Mouse (Mus musculus) heart, embryonic 11.5 days (tissue): ENCODE results near the gene Tbc1d19. TPM values are rescaled to one million over a fixed set of nuclear protein-coding genes. Genes with fewer than 3 reads are reported as not detected.

Experiments used
- ATAC-seq: fragments of 200-750 bp; cut with Nextera tagmentation; replicated peaks from 2 replicates; pipeline ENCODE4 v1.8.0; 2017; ENCODE audit warnings: moderate library complexity; ENCODE audit not compliant: insufficient number of reproducible peaks, low FRiP score, low TSS enrichment
- H3K27ac ChIP-seq: fragments of 300-500 bp; sonication (generic); 2 replicates; pipeline ENCODE4 v1.5.1; 2014; ENCODE audit warnings: mild to moderate bottlenecking, low read depth, low read length
- H3K27me3 ChIP-seq: fragments of 300-500 bp; sonication (generic); 2 replicates; pipeline ENCODE4 v1.6.1; 2014; ENCODE audit warnings: mild to moderate bottlenecking, low read length, mixed read lengths; ENCODE audit not compliant: control insufficient read depth, insufficient read depth
- H3K36me3 ChIP-seq: fragments of 300-500 bp; sonication (generic); 2 replicates; pipeline ENCODE4 v1.6.1; 2014; ENCODE audit warnings: mild to moderate bottlenecking, low read length, moderate library complexity, mixed read lengths; ENCODE audit not compliant: control insufficient read depth, insufficient read depth
- H3K4me1 ChIP-seq: fragments of 300-500 bp; sonication (generic); 2 replicates; pipeline ENCODE4 v1.6.1; 2014; ENCODE audit warnings: low read length; ENCODE audit not compliant: control insufficient read depth, insufficient read depth
- H3K4me2 ChIP-seq: fragments of 300-500 bp; sonication (generic); 2 replicates; pipeline ENCODE4 v1.6.1; 2014; ENCODE audit warnings: mild to moderate bottlenecking, moderate library complexity
- H3K4me3 ChIP-seq: fragments of 300-500 bp; sonication (generic); 2 replicates; pipeline ENCODE4 v1.5.1; 2014; ENCODE audit warnings: low read depth, low read length
- H3K9ac ChIP-seq: fragments of 300-500 bp; sonication (generic); 2 replicates; pipeline ENCODE4 v1.6.1; 2014; ENCODE audit warnings: mild to moderate bottlenecking, low read depth, low read length, moderate library complexity
- H3K9me3 ChIP-seq: fragments of 300-500 bp; sonication (generic); replicated peaks from 2 replicates; pipeline ENCODE4 v1.6.1; 2016; ENCODE audit warnings: low read length; ENCODE audit not compliant: control insufficient read depth
- WGBS: fragments of 180-500 bp; shearing (Covaris S2); extraction: QIAGEN DNeasy Blood & Tissue Kit; methylation state at CpG from one replicate; pipeline ENCODE4 v1.1.7; 2014; ENCODE audit not compliant: insufficient replicate concordance; 5-methylcytosine and 5-hydroxymethylcytosine counted together
- polyA plus RNA-seq: library from polyadenylated mRNA; unstranded; fragments of >200 nt; fragmentation: Nextera tagmentation; extraction: Ambion mirVana; gene quantifications from 2 replicates; pipeline ENCODE4 v1.2.1, GENCODE M21; 2014

Gene Tbc1d19
- polyA plus RNA-seq, 1 experiment from 2014 or later: 31.0 TPM

DNA sequence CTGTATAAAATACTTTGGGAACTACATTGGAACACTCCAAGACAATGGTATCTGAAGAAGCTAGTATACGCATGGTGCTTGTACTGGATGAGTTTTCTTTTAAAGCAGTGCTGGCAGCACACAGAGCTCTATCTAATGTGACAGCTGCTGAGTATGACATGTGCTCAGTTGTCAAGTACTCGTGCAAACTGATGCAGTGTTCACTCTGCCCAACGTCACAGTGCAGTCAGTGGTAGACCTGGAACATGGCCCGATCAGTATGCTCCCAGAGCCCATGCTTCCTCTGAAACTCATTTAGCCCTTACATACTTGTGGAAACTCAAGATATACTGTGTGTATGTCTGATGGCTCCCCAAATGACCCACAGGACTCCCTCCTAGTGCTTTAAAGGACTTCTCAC lies 25.1 kb downstream of the Tbc1d19 start:
- Histone ChIP-seq H3K4me1 (no peaks in the 10 kb centered on the region), H3K36me3 (no peaks in the 10 kb centered on the region), H3K27ac (no peak overlapping the region), H3K9ac (no peak overlapping the region), H3K4me2 (no peak overlapping the region), H3K4me3 (no peak overlapping the region), H3K9me3 (no peaks in the 10 kb centered on the region), H3K27me3 (no peaks in the 10 kb centered on the region)
- no peak for ATAC-seq
- WGBS: 65% methylated on average over 4 of the region's 4 CpGs

DNA sequence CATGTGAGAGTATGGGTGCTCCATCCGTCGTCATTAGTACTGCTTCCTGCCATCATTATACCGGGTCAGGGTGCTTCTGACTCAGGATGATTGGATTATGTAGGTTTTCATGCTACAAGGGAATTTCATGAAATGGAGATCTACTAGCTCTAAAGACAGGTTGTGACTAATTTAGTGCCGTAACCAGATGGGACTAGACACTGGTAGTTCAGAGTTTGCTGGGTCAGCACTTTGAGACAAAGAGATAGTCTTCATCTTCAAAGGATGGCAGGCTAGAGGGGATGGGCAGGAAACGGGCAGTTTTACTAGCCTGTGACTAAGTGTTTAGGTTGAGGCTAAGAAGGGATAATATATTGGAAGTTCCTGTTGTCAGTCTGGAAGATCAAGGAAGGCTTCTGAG lies 31.9 kb downstream of the Tbc1d19 start:
- Histone ChIP-seq H3K9ac (no peak overlapping the region), H3K4me2 (no peak overlapping the region), H3K27me3 (no peaks in the 10 kb centered on the region), H3K27ac (no peak overlapping the region), H3K4me3 (no peak overlapping the region), H3K9me3 (no peaks in the 10 kb centered on the region), H3K36me3 (no peaks in the 10 kb centered on the region), H3K4me1 (no peaks in the 10 kb centered on the region)
- ATAC-seq: no peak
- WGBS: 85% methylated on average over 5 of the region's 5 CpGs

DNA sequence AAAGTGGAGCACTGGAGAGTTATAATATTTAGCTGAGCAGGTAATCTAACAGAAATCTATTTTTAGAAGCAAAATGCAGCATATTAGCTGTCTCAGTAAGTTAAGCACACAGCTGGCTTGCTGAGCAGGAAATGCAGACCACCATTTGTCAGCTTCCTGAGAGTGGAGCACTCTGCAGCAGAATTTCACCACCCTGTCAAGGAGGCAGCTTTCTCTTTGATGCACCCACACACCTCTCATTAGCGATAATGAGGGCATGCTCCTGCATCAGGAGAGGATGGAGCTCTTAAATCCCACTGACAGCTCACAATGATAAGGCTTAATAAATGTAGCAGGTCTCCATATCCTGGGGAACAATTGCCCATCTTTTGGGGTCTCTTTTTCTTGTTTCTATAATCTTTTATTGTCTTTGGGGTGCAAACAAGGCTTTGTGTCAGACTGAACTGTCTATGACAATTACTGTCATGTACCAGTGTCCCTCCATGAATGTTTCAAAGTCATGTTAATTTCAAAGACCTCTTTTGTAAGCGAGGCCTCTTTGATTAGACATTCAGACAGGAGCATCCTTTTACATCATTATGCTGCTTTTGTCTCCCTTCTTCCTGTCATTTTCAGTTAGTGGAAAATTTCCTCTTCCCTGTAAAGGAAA lies 39.0 kb downstream of the Tbc1d19 start:
- 43% methylated on average over 2 of the region's 2 CpGs for WGBS
- no peaks in the 10 kb centered on the region for H3K27me3 ChIP-seq
- no peak overlapping the region for H3K9ac ChIP-seq
- no peak overlapping the region for H3K27ac ChIP-seq
- H3K36me3 ChIP-seq: no peaks in the 10 kb centered on the region
- H3K9me3 ChIP-seq: no peaks in the 10 kb centered on the region
- ATAC-seq: no peak
- no peaks in the 10 kb centered on the region for H3K4me1 ChIP-seq
- H3K4me3 ChIP-seq: no peak overlapping the region
- no peak overlapping the region for H3K4me2 ChIP-seq

DNA sequence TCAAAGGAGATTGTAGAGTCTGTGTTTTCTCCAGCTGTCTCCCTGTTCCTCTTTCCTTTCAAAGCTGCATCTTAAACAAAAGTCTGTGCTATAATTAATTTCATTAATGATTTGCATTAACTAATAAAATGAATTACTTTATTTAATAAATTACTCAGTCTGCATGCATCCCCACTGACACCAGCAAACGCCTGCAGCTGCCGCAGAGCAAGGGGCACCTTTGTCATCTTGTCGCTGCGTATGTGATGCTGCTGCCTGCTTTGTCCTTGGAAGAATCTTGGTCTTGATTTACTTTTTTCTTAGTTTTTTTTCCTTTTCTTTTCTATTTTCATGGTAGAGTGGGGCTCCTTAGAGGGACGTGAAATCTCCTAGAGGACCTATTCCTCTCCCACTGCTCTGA lies 43.2 kb downstream of the Tbc1d19 start:
- Histone ChIP-seq H3K27me3 (no peaks in the 10 kb centered on the region), H3K36me3 (no peaks in the 10 kb centered on the region), H3K4me2 (no peak overlapping the region), H3K27ac (no peak overlapping the region), H3K4me1 (no peaks in the 10 kb centered on the region), H3K4me3 (no peak overlapping the region), H3K9me3 (no peaks in the 10 kb centered on the region), H3K9ac (no peak overlapping the region)
- ATAC-seq: no peak
- 86% methylated on average over 5 of the region's 5 CpGs for WGBS

DNA sequence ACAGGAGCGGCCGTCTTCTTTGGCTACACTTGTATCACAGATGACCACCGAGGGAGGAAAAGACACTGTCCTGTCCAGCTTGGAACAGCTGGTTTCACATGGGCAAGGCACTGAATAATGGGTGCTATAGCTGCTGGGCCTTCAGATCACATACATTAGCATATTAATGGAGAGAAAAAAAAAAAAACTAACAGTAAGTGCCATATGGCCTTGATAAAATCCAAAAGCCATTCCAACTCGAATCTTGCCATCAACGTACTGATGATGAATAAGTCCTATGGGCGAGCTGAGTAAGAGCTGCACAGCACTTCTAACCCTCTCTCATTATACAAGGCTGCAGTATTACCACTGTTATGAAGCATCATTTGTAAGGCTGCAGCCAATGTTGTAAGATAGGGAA lies 45.2 kb downstream of the Tbc1d19 start:
- 62% methylated on average over 6 of the region's 6 CpGs for WGBS
- no peaks in the 10 kb centered on the region for H3K4me1 ChIP-seq
- H3K9ac ChIP-seq: no peak overlapping the region

DNA sequence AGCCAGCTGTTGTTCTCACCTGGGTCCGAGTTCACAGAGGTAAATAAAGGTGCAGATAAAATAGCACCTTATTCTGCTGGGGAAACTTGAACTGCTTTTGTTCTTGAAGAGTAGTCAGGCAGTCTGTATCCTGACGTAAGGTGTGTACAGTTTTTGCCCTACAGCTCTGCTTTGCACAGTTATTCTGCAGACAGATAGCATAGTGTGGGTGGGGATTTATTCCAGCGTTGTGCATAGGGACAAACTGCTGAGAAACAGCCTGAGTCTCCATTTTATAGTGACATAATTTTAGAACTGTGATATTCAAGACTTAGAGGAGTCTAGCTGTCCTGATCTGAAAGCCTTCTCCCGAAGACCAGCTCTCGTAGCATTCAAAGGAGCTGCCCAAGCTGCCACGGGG lies 46.6 kb downstream of the Tbc1d19 start:
- WGBS: 79% methylated on average over 6 of the region's 6 CpGs
- Histone ChIP-seq H3K4me2 (no peak overlapping the region), H3K4me1 (no peaks in the 10 kb centered on the region), H3K36me3 (no peaks in the 10 kb centered on the region), H3K27ac (no peak overlapping the region), H3K4me3 (no peak overlapping the region), H3K9me3 (no peaks in the 10 kb centered on the region), H3K27me3 (no peaks in the 10 kb centered on the region), H3K9ac (no peak overlapping the region)
- no peak for ATAC-seq

More for the DNA sequence above, 45.2 kb downstream of the Tbc1d19 start:
- Histone ChIP-seq H3K27ac (no peak overlapping the region), H3K4me2 (no peak overlapping the region), H3K36me3 (no peaks in the 10 kb centered on the region), H3K4me3 (no peak overlapping the region), H3K9me3 (no peaks in the 10 kb centered on the region), H3K27me3 (no peaks in the 10 kb centered on the region)
- ATAC-seq: no peak

DNA sequence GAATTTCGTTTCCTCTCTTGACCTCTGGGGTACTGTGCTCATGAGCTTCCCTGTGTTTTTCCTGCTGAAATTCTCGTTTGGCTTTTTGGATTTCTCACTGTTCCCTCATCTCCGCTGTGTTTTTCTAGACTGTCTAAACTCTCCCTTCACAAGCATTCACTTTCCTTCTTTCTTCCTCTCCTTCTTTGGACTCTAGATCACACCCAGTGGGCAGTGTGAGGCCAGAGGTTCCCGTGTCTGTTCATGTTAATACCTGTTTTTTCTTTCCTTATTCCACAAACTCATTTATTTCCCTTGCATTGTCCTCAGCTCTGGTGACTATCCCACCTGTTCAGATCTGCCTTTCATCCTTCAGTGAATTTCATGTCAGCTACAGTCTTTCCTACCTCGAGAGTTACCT lies 55.7 kb downstream of the Tbc1d19 start:
- WGBS: 77% methylated on average over 5 of the region's 5 CpGs
- Histone ChIP-seq H3K4me1 (no peaks in the 10 kb centered on the region), H3K9me3 (no peaks in the 10 kb centered on the region), H3K36me3 (no peaks in the 10 kb centered on the region), H3K27me3 (no peaks in the 10 kb centered on the region), H3K4me3 (no peak overlapping the region), H3K9ac (no peak overlapping the region), H3K4me2 (no peak overlapping the region), H3K27ac (no peak overlapping the region)
- ATAC-seq: no peak

DNA sequence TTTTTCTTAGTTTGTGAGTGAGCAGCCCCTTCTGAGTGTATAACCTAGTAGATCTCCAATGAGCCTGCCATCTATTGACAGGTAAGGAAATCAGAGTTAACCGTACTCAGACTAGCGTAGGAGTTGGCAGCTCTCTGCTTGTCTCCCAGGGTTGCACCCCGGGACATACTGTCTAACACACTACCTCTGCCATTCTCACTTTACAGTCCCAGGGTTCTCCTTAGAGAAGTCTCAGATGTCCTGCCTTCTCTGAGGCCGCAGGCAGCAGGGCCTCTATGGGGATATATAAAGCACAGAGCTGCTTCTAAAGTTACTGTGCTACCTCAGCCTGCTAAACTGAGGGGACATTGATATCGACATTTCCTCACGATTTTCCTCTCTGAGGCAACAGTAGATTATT lies 56.6 kb downstream of the Tbc1d19 start:
- WGBS: 86% methylated on average over 6 of the region's 6 CpGs

DNA sequence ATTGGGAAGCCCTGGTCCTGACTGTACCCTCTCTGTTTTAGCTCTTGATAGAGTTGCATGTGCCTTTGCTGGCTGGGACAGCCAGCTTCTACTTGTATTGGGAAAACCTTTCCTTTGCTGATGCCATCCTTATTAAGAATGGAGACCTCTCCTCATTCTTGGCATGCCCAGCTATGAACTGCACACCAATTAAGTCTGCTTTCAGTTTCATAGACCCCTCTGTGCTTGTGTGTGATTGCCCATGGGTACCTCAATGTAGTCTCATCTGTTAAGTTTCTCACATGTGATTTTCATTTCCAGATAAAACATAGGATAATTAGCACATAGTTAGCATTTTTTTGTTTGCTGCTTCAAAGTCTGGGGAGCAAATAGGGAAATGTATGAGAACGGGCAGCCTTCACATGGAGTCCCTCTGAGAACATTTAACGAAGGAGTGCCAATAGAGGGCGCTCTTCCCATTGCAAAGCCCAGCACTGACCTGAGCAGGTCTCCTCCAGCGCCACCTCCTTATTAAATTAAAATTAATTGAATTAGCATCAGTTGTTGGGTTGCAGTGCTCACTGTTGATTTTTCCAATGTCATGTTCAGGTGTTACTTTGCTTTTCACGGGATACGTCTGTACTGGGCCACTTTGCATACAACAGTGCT lies 62.4 kb downstream of the Tbc1d19 start:
- Histone ChIP-seq H3K27me3 (no peaks in the 10 kb centered on the region), H3K36me3 (no peaks in the 10 kb centered on the region), H3K9me3 (no peaks in the 10 kb centered on the region), H3K4me2 (no peak overlapping the region; the same call in 1 of the 2 replicates), H3K4me1 (no peaks in the 10 kb centered on the region), H3K4me3 (no peak overlapping the region), H3K27ac (no peak overlapping the region), H3K9ac (no peak overlapping the region)
- WGBS: 30% methylated on average over 6 of the region's 6 CpGs
- ATAC-seq: no peak

More for the DNA sequence above, 56.6 kb downstream of the Tbc1d19 start:
- Histone ChIP-seq H3K4me2 (no peak overlapping the region), H3K9ac (no peak overlapping the region), H3K36me3 (no peaks in the 10 kb centered on the region), H3K27ac (no peak overlapping the region), H3K9me3 (no peaks in the 10 kb centered on the region), H3K4me3 (no peak overlapping the region), H3K27me3 (no peaks in the 10 kb centered on the region), H3K4me1 (no peaks in the 10 kb centered on the region)
- no peak for ATAC-seq
